In the genomic region with DNA sequence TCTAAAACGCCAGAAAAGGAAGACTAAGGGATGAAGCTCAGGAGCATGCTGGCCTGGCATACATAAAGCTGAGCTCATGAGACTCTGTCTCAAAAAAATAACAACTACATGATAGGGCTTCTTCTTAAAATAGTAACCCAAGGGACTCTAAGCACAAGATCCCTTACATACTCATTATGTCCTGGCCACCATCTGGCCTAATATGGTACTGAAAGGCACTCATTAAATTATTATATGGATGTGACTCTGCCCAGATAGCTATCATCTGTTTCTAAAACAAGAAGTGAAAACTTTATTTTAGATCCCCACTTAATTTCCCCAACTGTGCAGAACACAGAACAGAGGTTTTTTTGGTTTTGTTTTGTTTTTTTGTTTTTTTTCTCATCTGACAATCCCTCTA, we compare ENCODE assay signal across 10 mouse cellular contexts. TPM values are rescaled to one million over a fixed set of nuclear protein-coding genes. Genes with fewer than 3 reads are reported as not detected.
DNase-seq lines count a peak whose midpoint lies in the region; ATAC-seq and TF ChIP-seq lines count a peak whose summit lies in the region.
"Had no signal": no experiment of that assay in that cellular context is flagged by ENCODE, and none has a peak within 500 bp of the region (broad histone marks: within the 10 kb centered on the region; RNA-seq: fewer than 3 reads in every experiment).

No protein-coding gene starts in this region.

- H3K9me3 ChIP-seq in kidney, embryonic 16.5 days (ENCODE audit: low read length) = no peaks in the 10 kb centered on the region
- no peaks in the 10 kb centered on the region for H3K9me3 ChIP-seq in MEL (replicated peaks; ENCODE audit: insufficient read depth, low read length)
- H3K9me3 ChIP-seq: hindbrain, embryonic 15.5 days; limb, embryonic 13.5 days had no signal

- TF ChIP-seq POLR2A in MEL (IDR thresholded peaks at IDR 0.05; ENCODE audit: control insufficient read depth in 1 of 2, insufficient read depth in 1 of 2, low read depth in 1 of 2, low read length in 2 of 2, poor library complexity in 1 of 2) = no peak
- TF ChIP-seq POLR2A in small intestine, adult 2 months (IDR thresholded peaks at IDR 0.05; ENCODE audit: low read depth, low read length) = no peak

- no peak overlapping the region for H3K4me3 ChIP-seq in kidney, embryonic 16.5 days (ENCODE audit: low read length)
- no peak overlapping the region for H3K4me3 ChIP-seq in MEL (ENCODE audit: control insufficient read depth in 1 of 2, insufficient read depth in 1 of 2, low read depth in 2 of 2, low read length in 2 of 2)
- H3K4me3 ChIP-seq in small intestine, adult 2 months (ENCODE audit: low read depth, low read length) = peak overlapping the region; percentile 53; the same call in 1 of the 2 replicates
- H3K4me3 ChIP-seq: hindbrain, embryonic 15.5 days; limb, embryonic 13.5 days had no signal

- TF ChIP-seq EP300 in MEL (IDR thresholded peaks at IDR 0.05; ENCODE audit: low read depth in 1 of 2, low read length in 2 of 2) = no peak

- no peak; a peak in 1 of 6 replicates for TF ChIP-seq CTCF in MEL (IDR thresholded peaks at IDR 0.05 in 2 of 3, conservative IDR thresholded peaks at IDR 0.05 in 1 of 3; ENCODE audit: control insufficient read depth in 1 of 3, insufficient read depth in 1 of 3, low read depth in 2 of 3, low read length in 3 of 3, poor library complexity in 1 of 3, severe bottlenecking in 1 of 3)
- no peak for TF ChIP-seq CTCF in small intestine, adult 2 months (IDR thresholded peaks at IDR 0.05; ENCODE audit: extremely low read depth, insufficient read length, insufficient replicate concordance, low read depth, low read length)

- no peak overlapping the region for H3K27ac ChIP-seq in kidney, embryonic 16.5 days (ENCODE audit: low read length)
- H3K27ac ChIP-seq in MEL (ENCODE audit: control insufficient read depth, low read depth, low read length) = no peak overlapping the region
- H3K27ac ChIP-seq in small intestine, adult 2 months (ENCODE audit: insufficient read depth, low read depth, low read length) = peak overlapping the region; percentile 93
- H3K27ac ChIP-seq: hindbrain, embryonic 15.5 days; limb, embryonic 13.5 days had no signal

- no peak for DNase-seq in kidney, adult 18-20 months
- peak; percentile 32 for DNase-seq in MEL (ENCODE audit: low read depth, low spot score)
- DNase-seq in induced T-regulatory cell, adult 2 months (ENCODE audit: low read depth) = peak; percentile 22
- no peak for DNase-seq in gastrocnemius, postnatal 25 days
- DNase-seq: adrenal gland, adult 8-10 months had no signal

- H3K79me2 ChIP-seq in MEL (ENCODE audit: control insufficient read depth, insufficient read depth, low read length, poor library complexity) = no peaks in the 10 kb centered on the region

- H3K9ac ChIP-seq in kidney, embryonic 16.5 days (replicated peaks; ENCODE audit: low read length) = no peak overlapping the region
- H3K9ac ChIP-seq in MEL (ENCODE audit: control insufficient read depth, low read depth, low read length, poor library complexity, severe bottlenecking) = no peak overlapping the region
- H3K9ac ChIP-seq: hindbrain, embryonic 15.5 days; limb, embryonic 13.5 days had no signal

- TF ChIP-seq RAD21 in MEL (IDR thresholded peaks at IDR 0.05; ENCODE audit: low read depth, low read length) = no peak

- ATAC-seq in kidney, embryonic 16.5 days (ENCODE audit: low FRiP score, low TSS enrichment) = no peak
- no peak; the same call in 1 of the 2 replicates for ATAC-seq in erythroid progenitor cell, adult 5-6 weeks (replicated peaks; ENCODE audit: low FRiP score, poor library complexity, severe bottlenecking)

- WGBS in kidney, embryonic 16.5 days = 81% methylated on average over 1 of the region's 1 CpGs
- 83% methylated on average over 1 of the region's 1 CpGs for WGBS in small intestine, adult 2 months

- no peaks in the 10 kb centered on the region for H3K27me3 ChIP-seq in kidney, embryonic 16.5 days (ENCODE audit: insufficient read depth, low read length)
- no peaks in the 10 kb centered on the region for H3K27me3 ChIP-seq in MEL (ENCODE audit: control insufficient read depth in 1 of 2, insufficient read depth in 2 of 2, low read length in 2 of 2)
- H3K27me3 ChIP-seq in small intestine, adult 2 months (ENCODE audit: control insufficient read depth, insufficient read depth, low read length) = no peaks in the 10 kb centered on the region
- H3K27me3 ChIP-seq: hindbrain, embryonic 15.5 days; limb, embryonic 13.5 days had no signal

- 0 out of 2 replicates have a peak overlapping the region, but pooled peaks have one; percentile 10 for H3K4me2 ChIP-seq in kidney, embryonic 16.5 days (replicated peaks; ENCODE audit: low read depth, low read length)
- H3K4me2 ChIP-seq: hindbrain, embryonic 15.5 days; limb, embryonic 13.5 days had no signal

- H3K36me3 ChIP-seq in kidney, embryonic 16.5 days (ENCODE audit: insufficient read depth, low read length) = no peaks in the 10 kb centered on the region
- no peaks in the 10 kb centered on the region for H3K36me3 ChIP-seq in MEL (ENCODE audit: control insufficient read depth in 1 of 2, insufficient read depth in 2 of 2, low read length in 2 of 2)
- no peaks in the 10 kb centered on the region for H3K36me3 ChIP-seq in small intestine, adult 2 months (ENCODE audit: control insufficient read depth, insufficient read depth, low read length)
- H3K36me3 ChIP-seq: hindbrain, embryonic 15.5 days; limb, embryonic 13.5 days had no signal

- H3K4me1 ChIP-seq in kidney, embryonic 16.5 days (ENCODE audit: insufficient read depth, low read length) = 0 out of 2 replicates have a peak, but pooled peaks cover 5% of the 10 kb centered on the region
- H3K4me1 ChIP-seq in MEL (ENCODE audit: control insufficient read depth in 1 of 2, insufficient read depth in 2 of 2, low read length in 2 of 2) = peaks cover 0 to 10% of the 10 kb centered on the region in 2 experiments; a peak in 2 of 4 replicates
- H3K4me1 ChIP-seq in small intestine, adult 2 months (ENCODE audit: control insufficient read depth, insufficient read depth, insufficient read length, low read length) = peaks cover 6% of the 10 kb centered on the region; the same call in 1 of the 2 replicates
- H3K4me1 ChIP-seq: hindbrain, embryonic 15.5 days; limb, embryonic 13.5 days had no signal

TF ChIP-seq in MEL, 35 proteins besides CTCF, POLR2A, EP300 and RAD21:
- TF ChIP-seq USF2 (IDR thresholded peaks at IDR 0.05; ENCODE audit: borderline replicate concordance in 1 of 2, insufficient read depth in 1 of 2, low read depth in 1 of 2, low read length in 2 of 2) = no peak
- TF ChIP-seq ETS1 (IDR thresholded peaks at IDR 0.05; ENCODE audit: low read depth, low read length) = no peak
- TF ChIP-seq USF1 (IDR thresholded peaks at IDR 0.05; ENCODE audit: low read depth, low read length) = no peak
- TF ChIP-seq MXI1 (IDR thresholded peaks at IDR 0.05; ENCODE audit: low read depth, low read length) = no peak
- TF ChIP-seq TAL1 (IDR thresholded peaks at IDR 0.05; ENCODE audit: low read length) = no peak
- no peak for TF ChIP-seq KAT2A (conservative IDR thresholded peaks at IDR 0.05; ENCODE audit: low read depth, low read length)
- TF ChIP-seq POLR2AphosphoS5 (IDR thresholded peaks at IDR 0.05; ENCODE audit: borderline replicate concordance, low read depth, low read length) = no peak
- TF ChIP-seq ZMIZ1 (IDR thresholded peaks at IDR 0.05; ENCODE audit: low read depth, low read length) = no peak
- no peak for TF ChIP-seq ZNF384 (IDR thresholded peaks at IDR 0.05; ENCODE audit: low read depth, low read length)
- TF ChIP-seq ELF1 (IDR thresholded peaks at IDR 0.05; ENCODE audit: low read depth, low read length) = no peak
- no peak for TF ChIP-seq POLR2AphosphoS2 (IDR thresholded peaks at IDR 0.05; ENCODE audit: low read length)
- TF ChIP-seq MAFK (IDR thresholded peaks at IDR 0.05; ENCODE audit: borderline replicate concordance, low read depth, low read length) = no peak
- TF ChIP-seq RCOR1 (IDR thresholded peaks at IDR 0.05; ENCODE audit: low read depth, low read length) = no peak
- TF ChIP-seq HCFC1 (IDR thresholded peaks at IDR 0.05; ENCODE audit: low read depth, low read length) = no peak
- TF ChIP-seq GATA1 (IDR thresholded peaks at IDR 0.05; ENCODE audit: low read depth, low read length) = no peak
- TF ChIP-seq MYB (IDR thresholded peaks at IDR 0.05; ENCODE audit: low read depth, low read length) = no peak
- no peak for TF ChIP-seq MEF2A (IDR thresholded peaks at IDR 0.05; ENCODE audit: extremely low read depth, insufficient replicate concordance, low read depth, low read length, poor library complexity, severe bottlenecking)

RNA-seq across cellular contexts. Expression of a gene that starts 6.4 kb away (rescaled TPM):
- polyA plus RNA-seq in kidney, embryonic 16.5 days (2015; fragmentation: Nextera tagmentation; extraction: Ambion mirVana) = 28.8 and 35.4 TPM in 2 replicates
- total RNA-seq in MEL (2012; rRNA removed) = 10.4 and 10.7 TPM in 2 replicates
- 10 to 100 TPM in 1 of 2 experiments, not detected in 1; 14.3 TPM for polyA plus RNA-seq in MEL (2012; ENCODE audit: insufficient read depth in 1 of 2, insufficient read length in 2 of 2, low read depth in 1 of 2, low replicate concordance in 2 of 2, missing spikeins in 1 of 2)
- polyA plus RNA-seq in small intestine, adult 2 months (2012; rRNA removed) = 8.3 and 17.9 TPM in 2 replicates
- total RNA-seq in erythroid progenitor cell, adult 5-6 weeks (2015; ENCODE audit: low replicate concordance) = 15.5 and 32.7 TPM in 2 replicates
- 13.3 and 17.2 TPM in 2 replicates for total RNA-seq in erythroid progenitor cell, adult 5-6 weeks (2017; ENCODE audit: low replicate concordance)
- 10 to 100 TPM; 11.2 to 13.7 TPM for total RNA-seq in gastrocnemius, postnatal 25 days (2021)

Comparison
In these comparisons a context has a peak if more than half of its experiments do, and no peak if none do; other contexts are left out.
1. DNase-seq: peak in MEL (single experiment) and induced T-regulatory cell, adult 2 months (single experiment); none in kidney, adult 18-20 months (single experiment) and gastrocnemius, postnatal 25 days (single experiment).